Mouse (Mus musculus): ENCODE results near the gene Cog5.
A peak's percentile ranks its signal among the peaks of the same experiment; 100 is the strongest.

Cog5 gene

GRCm38 (mm10) chr12:31895095-31895734, 240.5 kb downstream of the Cog5 start:
- DNase-seq (ENCODE audit: low read depth) = no peak

GRCm38 (mm10) chr12:31895888-31896287, 241.2 kb downstream of the Cog5 start:
- no peak for DNase-seq (ENCODE audit: low read depth)

- DNase-seq (ENCODE audit: low read depth) = no peak
Measured at GRCm38 (mm10) chr12:31896295-31896694, 241.6 kb downstream of the Cog5 start.

- DNase-seq (ENCODE audit: low read depth) = no peak
Measured at GRCm38 (mm10) chr12:31896986-31897385, 242.3 kb downstream of the Cog5 start.

- DNase-seq (ENCODE audit: low read depth) = no peak
Measured at GRCm38 (mm10) chr12:31897456-31897855, 242.8 kb downstream of the Cog5 start.

- no peak for DNase-seq (ENCODE audit: low read depth)
Measured at GRCm38 (mm10) chr12:31900391-31900914, 245.8 kb downstream of the Cog5 start.

GRCm38 (mm10) chr12:31905696-31906551, 251.3 kb downstream of the Cog5 start:
- no peak for DNase-seq (ENCODE audit: low read depth)

GRCm38 (mm10) chr12:31907436-31907835, 252.8 kb downstream of the Cog5 start:
- DNase-seq (ENCODE audit: low read depth) = no peak

- no peak for DNase-seq (ENCODE audit: low read depth)
Measured at GRCm38 (mm10) chr12:31912966-31913551, 258.4 kb downstream of the Cog5 start.

GRCm38 (mm10) chr12:31913614-31914013, 258.9 kb downstream of the Cog5 start:
- DNase-seq (ENCODE audit: low read depth) = no peak

- DNase-seq (ENCODE audit: low read depth) = no peak
Measured at GRCm38 (mm10) chr12:31916691-31917090, 262.0 kb downstream of the Cog5 start.

GRCm38 (mm10) chr12:31917245-31917644, 262.6 kb downstream of the Cog5 start:
- peak; percentile 20 for DNase-seq (ENCODE audit: low read depth)

- no peak for DNase-seq (ENCODE audit: low read depth)
Measured at GRCm38 (mm10) chr12:31920464-31921405, 266.1 kb downstream of the Cog5 start.

- DNase-seq (ENCODE audit: low read depth) = no peak
Measured at GRCm38 (mm10) chr12:31924135-31924534, 269.5 kb downstream of the Cog5 start.

GRCm38 (mm10) chr12:31925343-31925742, 270.7 kb downstream of the Cog5 start:
- DNase-seq (ENCODE audit: low read depth) = no peak

- no peak for DNase-seq (ENCODE audit: low read depth)
Measured at GRCm38 (mm10) chr12:31926661-31927061, 272.0 kb downstream of the Cog5 start.

GRCm38 (mm10) chr12:31928498-31928897, 273.8 kb downstream of the Cog5 start:
- DNase-seq (ENCODE audit: low read depth) = no peak

GRCm38 (mm10) chr12:31931818-31932217, 277.1 kb downstream of the Cog5 start:
- DNase-seq (ENCODE audit: low read depth) = no peak

- DNase-seq (ENCODE audit: low read depth) = no peak
Measured at GRCm38 (mm10) chr12:31936657-31937300, 282.1 kb downstream of the Cog5 start.

GRCm38 (mm10) chr12:31937613-31938012, 282.9 kb downstream of the Cog5 start:
- no peak for DNase-seq (ENCODE audit: low read depth)

- DNase-seq (ENCODE audit: low read depth) = no peak
Measured at GRCm38 (mm10) chr12:31938391-31938997, 283.8 kb downstream of the Cog5 start.
